Mouse (Mus musculus): ENCODE measurements at regions not wholly inside any gene's neighbourhood (a gene's known extent, or its start where the extent isn't known, plus 50 kb on each side); places are given as distances from the start of the nearest gene placed in this dataset.
A peak's percentile ranks its signal among the peaks of the same experiment; 100 is the strongest.

GRCm38 (mm10) chr13:32649982-32650381 is 133.8 kb downstream of the Mylk4 start:
- Histone ChIP-seq H3K4me2 (ENCODE audit: low read depth, low read length, severe bottlenecking) (no peak overlapping the region), H3K4me3 (ENCODE audit: low read depth, low read length) (no peak overlapping the region), H3K27me3 (ENCODE audit: control insufficient read depth, insufficient read depth, low read length) (no peaks in the 10 kb centered on the region), H3K4me1 (replicated peaks; ENCODE audit: control insufficient read depth, insufficient read depth, low read length) (no peaks in the 10 kb centered on the region), H3K9ac (ENCODE audit: low read length) (no peak overlapping the region), H3K9me3 (ENCODE audit: control insufficient read depth, low read length) (no peaks in the 10 kb centered on the region), H3K36me3 (ENCODE audit: control insufficient read depth, insufficient read depth, low read length) (no peaks in the 10 kb centered on the region), H3K27ac (ENCODE audit: low read depth, low read length) (no peak overlapping the region)
- ATAC-seq (replicated peaks; ENCODE audit: low FRiP score) = no peak
- DNase-seq (ENCODE audit: low spot score) = no peak
- 59% methylated on average over 9 of the region's 9 CpGs for WGBS

- 58% methylated on average over 5 of the region's 5 CpGs for WGBS
- Histone ChIP-seq H3K4me2 (ENCODE audit: low read depth, low read length, severe bottlenecking) (no peak overlapping the region), H3K36me3 (ENCODE audit: control insufficient read depth, insufficient read depth, low read length) (no peaks in the 10 kb centered on the region), H3K9me3 (ENCODE audit: control insufficient read depth, low read length) (no peaks in the 10 kb centered on the region), H3K4me3 (ENCODE audit: low read depth, low read length) (no peak overlapping the region), H3K9ac (ENCODE audit: low read length) (no peak overlapping the region), H3K27me3 (ENCODE audit: control insufficient read depth, insufficient read depth, low read length) (no peaks in the 10 kb centered on the region), H3K4me1 (replicated peaks; ENCODE audit: control insufficient read depth, insufficient read depth, low read length) (no peaks in the 10 kb centered on the region), H3K27ac (ENCODE audit: low read depth, low read length) (no peak overlapping the region)
- ATAC-seq (replicated peaks; ENCODE audit: low FRiP score) (no peak), DNase-seq (ENCODE audit: low spot score) (no peak)
Measured at GRCm38 (mm10) chr13:32643030-32643750, 140.6 kb downstream of the Mylk4 start.

GRCm38 (mm10) chr13:32640941-32641340 is 142.8 kb downstream of the Mylk4 start:
- no peak for DNase-seq (ENCODE audit: low spot score)
- H3K36me3 ChIP-seq (ENCODE audit: control insufficient read depth, insufficient read depth, low read length) = no peaks in the 10 kb centered on the region
- ATAC-seq (replicated peaks; ENCODE audit: low FRiP score) = no peak
- H3K27ac ChIP-seq (ENCODE audit: low read depth, low read length) = no peak overlapping the region
- no peak overlapping the region for H3K4me2 ChIP-seq (ENCODE audit: low read depth, low read length, severe bottlenecking)
- no peak overlapping the region for H3K9ac ChIP-seq (ENCODE audit: low read length)
- H3K27me3 ChIP-seq (ENCODE audit: control insufficient read depth, insufficient read depth, low read length) = no peaks in the 10 kb centered on the region
- H3K9me3 ChIP-seq (ENCODE audit: control insufficient read depth, low read length) = no peaks in the 10 kb centered on the region
- H3K4me1 ChIP-seq (replicated peaks; ENCODE audit: control insufficient read depth, insufficient read depth, low read length) = no peaks in the 10 kb centered on the region
- H3K4me3 ChIP-seq (ENCODE audit: low read depth, low read length) = no peak overlapping the region
- WGBS = 89% methylated on average over 2 of the region's 2 CpGs

GRCm38 (mm10) chr13:32630122-32630732 is 153.5 kb downstream of the Mylk4 start:
- Histone ChIP-seq H3K4me3 (ENCODE audit: low read depth, low read length) (no peak overlapping the region), H3K9ac (ENCODE audit: low read length) (no peak overlapping the region), H3K27ac (ENCODE audit: low read depth, low read length) (no peak overlapping the region), H3K4me1 (replicated peaks; ENCODE audit: control insufficient read depth, insufficient read depth, low read length) (no peaks in the 10 kb centered on the region), H3K4me2 (ENCODE audit: low read depth, low read length, severe bottlenecking) (no peak overlapping the region), H3K36me3 (ENCODE audit: control insufficient read depth, insufficient read depth, low read length) (no peaks in the 10 kb centered on the region), H3K9me3 (ENCODE audit: control insufficient read depth, low read length) (no peaks in the 10 kb centered on the region), H3K27me3 (ENCODE audit: control insufficient read depth, insufficient read depth, low read length) (no peaks in the 10 kb centered on the region)
- ATAC-seq (replicated peaks; ENCODE audit: low FRiP score) = no peak
- no peak for DNase-seq (ENCODE audit: low spot score)

- Histone ChIP-seq H3K27me3 (ENCODE audit: control insufficient read depth, insufficient read depth, low read length) (no peaks in the 10 kb centered on the region), H3K4me1 (replicated peaks; ENCODE audit: control insufficient read depth, insufficient read depth, low read length) (no peaks in the 10 kb centered on the region), H3K36me3 (ENCODE audit: control insufficient read depth, insufficient read depth, low read length) (no peaks in the 10 kb centered on the region), H3K9me3 (ENCODE audit: control insufficient read depth, low read length) (no peaks in the 10 kb centered on the region), H3K27ac (ENCODE audit: low read depth, low read length) (no peak overlapping the region), H3K9ac (ENCODE audit: low read length) (no peak overlapping the region), H3K4me2 (ENCODE audit: low read depth, low read length, severe bottlenecking) (no peak overlapping the region), H3K4me3 (ENCODE audit: low read depth, low read length) (no peak overlapping the region)
- 52% methylated on average over 6 of the region's 6 CpGs for WGBS
- ATAC-seq (replicated peaks; ENCODE audit: low FRiP score) (no peak), DNase-seq (ENCODE audit: low spot score) (no peak)
Measured at GRCm38 (mm10) chr13:32613916-32614315, 169.8 kb downstream of the Mylk4 start.

- no peak overlapping the region for H3K27ac ChIP-seq (ENCODE audit: low read depth, low read length)
- no peaks in the 10 kb centered on the region for H3K36me3 ChIP-seq (ENCODE audit: control insufficient read depth, insufficient read depth, low read length)
- ATAC-seq (replicated peaks; ENCODE audit: low FRiP score) (no peak), DNase-seq (ENCODE audit: low spot score) (peak; percentile 59)
- H3K9me3 ChIP-seq (ENCODE audit: control insufficient read depth, low read length) = no peaks in the 10 kb centered on the region
- no peaks in the 10 kb centered on the region for H3K4me1 ChIP-seq (replicated peaks; ENCODE audit: control insufficient read depth, insufficient read depth, low read length)
- H3K4me2 ChIP-seq (ENCODE audit: low read depth, low read length, severe bottlenecking) = no peak overlapping the region
- H3K4me3 ChIP-seq (ENCODE audit: low read depth, low read length) = no peak overlapping the region
- H3K9ac ChIP-seq (ENCODE audit: low read length) = no peak overlapping the region
- no peaks in the 10 kb centered on the region for H3K27me3 ChIP-seq (ENCODE audit: control insufficient read depth, insufficient read depth, low read length)
- 73% methylated on average over 13 of the region's 13 CpGs for WGBS
Measured at GRCm38 (mm10) chr13:32611551-32612295, 172.0 kb downstream of the Mylk4 start.

GRCm38 (mm10) chr13:32610970-32611369 is 172.8 kb downstream of the Mylk4 start:
- Histone ChIP-seq H3K4me1 (replicated peaks; ENCODE audit: control insufficient read depth, insufficient read depth, low read length) (no peaks in the 10 kb centered on the region), H3K27me3 (ENCODE audit: control insufficient read depth, insufficient read depth, low read length) (no peaks in the 10 kb centered on the region), H3K9me3 (ENCODE audit: control insufficient read depth, low read length) (no peaks in the 10 kb centered on the region), H3K36me3 (ENCODE audit: control insufficient read depth, insufficient read depth, low read length) (no peaks in the 10 kb centered on the region), H3K4me3 (ENCODE audit: low read depth, low read length) (no peak overlapping the region), H3K27ac (ENCODE audit: low read depth, low read length) (no peak overlapping the region), H3K4me2 (ENCODE audit: low read depth, low read length, severe bottlenecking) (no peak overlapping the region), H3K9ac (ENCODE audit: low read length) (no peak overlapping the region)
- DNase-seq (ENCODE audit: low spot score) (no peak), ATAC-seq (replicated peaks; ENCODE audit: low FRiP score) (no peak)
- 71% methylated on average over 5 of the region's 5 CpGs for WGBS

- Histone ChIP-seq H3K9ac (ENCODE audit: low read length) (no peak overlapping the region), H3K4me3 (ENCODE audit: low read depth, low read length) (no peak overlapping the region), H3K4me2 (ENCODE audit: low read depth, low read length, severe bottlenecking) (no peak overlapping the region), H3K36me3 (ENCODE audit: control insufficient read depth, insufficient read depth, low read length) (no peaks in the 10 kb centered on the region), H3K27me3 (ENCODE audit: control insufficient read depth, insufficient read depth, low read length) (no peaks in the 10 kb centered on the region), H3K27ac (ENCODE audit: low read depth, low read length) (no peak overlapping the region), H3K4me1 (replicated peaks; ENCODE audit: control insufficient read depth, insufficient read depth, low read length) (no peaks in the 10 kb centered on the region), H3K9me3 (ENCODE audit: control insufficient read depth, low read length) (no peaks in the 10 kb centered on the region)
- 70% methylated on average over 3 of the region's 3 CpGs for WGBS
- ATAC-seq (replicated peaks; ENCODE audit: low FRiP score) = no peak
- DNase-seq (ENCODE audit: low spot score) = no peak
Measured at GRCm38 (mm10) chr13:32608413-32608812, 175.3 kb downstream of the Mylk4 start.
